Mouse (Mus musculus): ENCODE measurements around the gene Ralgapa1. TPM values are rescaled to one million over a fixed set of nuclear protein-coding genes. Genes with fewer than 3 reads are reported as not detected.

The Ralgapa1 gene
- polyA plus RNA-seq, 1 experiment: 3.6 TPM

DNA sequence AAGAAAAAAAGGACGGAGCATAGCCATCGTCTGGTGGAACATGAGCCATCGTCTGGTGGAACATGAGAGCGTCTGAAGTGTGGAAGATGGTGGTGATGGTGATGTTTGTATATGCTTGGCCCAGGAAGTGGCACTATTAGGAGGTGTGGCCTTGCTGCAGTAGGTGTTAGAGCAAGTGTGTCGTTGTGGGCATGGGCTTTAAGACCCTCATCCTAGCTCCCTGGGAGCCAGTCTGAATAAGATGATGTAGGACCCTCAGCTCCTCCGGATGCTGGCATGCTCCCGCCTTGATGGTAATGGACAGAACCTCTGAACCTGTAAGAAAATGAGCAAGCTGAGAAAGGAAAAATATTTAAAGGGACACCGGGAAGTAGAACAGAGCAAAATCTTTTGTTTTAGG is 13.9 kb upstream of the Ralgapa1 start:
- peaks cover 17% of the 10 kb centered on the region for H3K79me3 ChIP-seq (ENCODE audit: low read depth)
- peaks cover 27% of the 10 kb centered on the region for H3K79me2 ChIP-seq (ENCODE audit: control insufficient read depth, insufficient read depth)
- H3K27me3 ChIP-seq (ENCODE audit: control insufficient read depth, insufficient read depth, insufficient read length): no peaks in the 10 kb centered on the region
- no peak overlapping the region for H3K4me3 ChIP-seq (ENCODE audit: insufficient read depth, poor library complexity, severe bottlenecking)
- no peak overlapping the region for H3ac ChIP-seq (ENCODE audit: control insufficient read depth, insufficient read length, low read depth)
- no peaks in the 10 kb centered on the region for H3K36me3 ChIP-seq (ENCODE audit: control insufficient read depth, insufficient read depth)
- TF ChIP-seq CTCF (IDR thresholded peaks at IDR 0.05; ENCODE audit: control insufficient read depth, insufficient read depth, insufficient read length) (no peak), FOSL1 (IDR thresholded peaks at IDR 0.05; ENCODE audit: insufficient read depth, low read length, poor library complexity, severe bottlenecking) (no peak), USF1 (IDR thresholded peaks at IDR 0.05; ENCODE audit: low read depth) (no peak), MYOG (IDR thresholded peaks at IDR 0.05; ENCODE audit: control insufficient read depth, extremely low read depth, insufficient read length) (no peak), CEBPB (IDR thresholded peaks at IDR 0.05; ENCODE audit: low read depth) (no peak), MYOD1 (IDR thresholded peaks at IDR 0.05; ENCODE audit: control insufficient read depth, insufficient read length, low read depth) (no peak), MAX (IDR thresholded peaks at IDR 0.05) (no peak)

DNA sequence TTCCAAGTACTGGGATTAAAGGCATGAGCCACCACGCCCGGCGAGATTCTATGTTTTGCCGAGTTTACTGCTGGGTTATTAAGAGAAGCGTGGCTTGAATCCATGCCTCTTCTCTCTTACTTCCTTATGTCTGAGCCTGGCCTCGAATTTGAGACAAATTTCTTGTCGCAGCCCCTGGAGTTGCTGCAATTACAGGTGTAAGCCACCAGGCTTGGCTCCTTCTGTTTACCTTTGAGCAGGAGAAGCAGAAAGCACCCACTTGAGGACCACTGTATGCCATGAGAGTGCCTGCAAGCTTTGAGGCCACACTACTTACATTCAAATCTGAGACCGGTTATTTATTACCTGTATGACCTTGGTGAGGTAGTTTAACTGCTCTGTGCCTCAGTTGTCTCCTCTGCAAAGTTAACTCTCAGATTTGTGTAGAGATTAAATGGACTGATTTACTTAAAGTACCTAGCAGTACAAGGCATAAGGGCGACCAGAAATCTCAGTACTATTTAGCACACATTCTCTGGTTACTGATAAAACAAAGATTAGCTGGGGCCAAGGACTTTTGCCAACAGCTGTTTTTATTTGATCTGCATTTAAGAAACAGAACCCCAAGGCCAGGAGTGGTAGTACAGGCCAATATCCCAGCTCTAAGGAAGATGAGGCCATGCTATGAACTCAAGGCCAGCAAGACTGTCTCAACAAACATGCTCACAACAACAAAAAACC is 13.1 kb upstream of the Ralgapa1 start:
- no peaks in the 10 kb centered on the region for H3K27me3 ChIP-seq (ENCODE audit: control insufficient read depth, insufficient read depth, insufficient read length)
- TF ChIP-seq USF1 (IDR thresholded peaks at IDR 0.05; ENCODE audit: low read depth) (no peak), FOSL1 (IDR thresholded peaks at IDR 0.05; ENCODE audit: insufficient read depth, low read length, poor library complexity, severe bottlenecking) (no peak), CTCF (IDR thresholded peaks at IDR 0.05; ENCODE audit: control insufficient read depth, insufficient read depth, insufficient read length) (no peak), MAX (IDR thresholded peaks at IDR 0.05) (no peak), CEBPB (IDR thresholded peaks at IDR 0.05; ENCODE audit: low read depth) (no peak), MYOG (IDR thresholded peaks at IDR 0.05; ENCODE audit: control insufficient read depth, extremely low read depth, insufficient read length) (no peak), MYOD1 (IDR thresholded peaks at IDR 0.05; ENCODE audit: control insufficient read depth, insufficient read length, low read depth) (no peak)
- no peak overlapping the region for H3K4me3 ChIP-seq (ENCODE audit: insufficient read depth, poor library complexity, severe bottlenecking)
- peaks cover 27% of the 10 kb centered on the region for H3K79me2 ChIP-seq (ENCODE audit: control insufficient read depth, insufficient read depth)
- no peak overlapping the region for H3ac ChIP-seq (ENCODE audit: control insufficient read depth, insufficient read length, low read depth)
- peaks cover 17% of the 10 kb centered on the region for H3K79me3 ChIP-seq (ENCODE audit: low read depth)
- no peaks in the 10 kb centered on the region for H3K36me3 ChIP-seq (ENCODE audit: control insufficient read depth, insufficient read depth)

DNA sequence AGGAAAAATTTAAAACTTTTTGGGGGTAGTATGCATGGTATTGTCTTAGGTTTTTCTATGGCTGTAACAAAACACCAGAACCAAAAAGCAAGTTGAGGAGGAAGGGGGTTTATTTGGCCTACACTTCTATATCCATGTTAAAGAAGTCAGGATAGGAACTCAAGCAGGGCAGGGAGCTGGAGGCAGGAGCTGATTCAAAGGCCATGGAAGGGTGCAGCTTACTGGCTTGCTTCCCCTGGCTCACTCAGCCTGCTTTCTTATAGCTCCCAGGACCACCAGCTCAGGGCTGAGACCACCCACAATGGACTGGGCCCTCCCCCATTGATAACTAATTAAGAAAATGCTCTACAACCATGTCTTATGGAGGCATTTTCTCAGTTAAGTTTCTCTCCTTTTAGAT is 12.0 kb upstream of the Ralgapa1 start:
- Histone ChIP-seq H3K79me2 (ENCODE audit: control insufficient read depth, insufficient read depth) (peaks cover 18% of the 10 kb centered on the region), H3K79me3 (ENCODE audit: low read depth) (peaks cover 11% of the 10 kb centered on the region), H3K4me3 (ENCODE audit: insufficient read depth, poor library complexity, severe bottlenecking) (no peak overlapping the region), H3K27me3 (ENCODE audit: control insufficient read depth, insufficient read depth, insufficient read length) (no peaks in the 10 kb centered on the region), H3ac (ENCODE audit: control insufficient read depth, insufficient read length, low read depth) (no peak overlapping the region), H3K36me3 (ENCODE audit: control insufficient read depth, insufficient read depth) (no peaks in the 10 kb centered on the region)
- TF ChIP-seq MAX (IDR thresholded peaks at IDR 0.05) (no peak), MYOD1 (IDR thresholded peaks at IDR 0.05; ENCODE audit: control insufficient read depth, insufficient read length, low read depth) (no peak), FOSL1 (IDR thresholded peaks at IDR 0.05; ENCODE audit: insufficient read depth, low read length, poor library complexity, severe bottlenecking) (no peak), CEBPB (IDR thresholded peaks at IDR 0.05; ENCODE audit: low read depth) (no peak), MYOG (IDR thresholded peaks at IDR 0.05; ENCODE audit: control insufficient read depth, extremely low read depth, insufficient read length) (no peak), USF1 (IDR thresholded peaks at IDR 0.05; ENCODE audit: low read depth) (no peak), CTCF (IDR thresholded peaks at IDR 0.05; ENCODE audit: control insufficient read depth, insufficient read depth, insufficient read length) (no peak)

DNA sequence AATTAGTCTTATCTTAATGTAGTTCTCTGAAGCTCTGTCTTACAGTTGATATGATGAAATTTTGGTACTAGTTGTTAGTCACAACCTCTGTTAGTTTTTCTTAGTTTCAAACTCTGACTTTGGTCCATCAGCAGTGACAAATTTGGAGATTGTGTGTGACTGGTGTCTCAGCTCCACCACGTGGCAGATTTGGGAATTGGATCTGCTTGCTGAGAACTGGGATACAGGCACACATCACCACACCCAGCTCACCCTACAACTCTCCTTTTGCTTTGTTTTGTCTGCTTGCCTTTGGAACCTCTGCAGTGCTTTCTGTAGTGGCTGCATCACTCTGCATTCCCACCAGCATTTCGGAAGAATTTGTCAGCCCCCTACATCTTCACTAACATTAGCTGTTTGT is 10.1 kb upstream of the Ralgapa1 start:
- TF ChIP-seq MYOG (IDR thresholded peaks at IDR 0.05; ENCODE audit: control insufficient read depth, extremely low read depth, insufficient read length): no peak
- peak; percentile 55 for TF ChIP-seq USF1 (IDR thresholded peaks at IDR 0.05; ENCODE audit: low read depth)
- peak; percentile 77 for TF ChIP-seq CTCF (IDR thresholded peaks at IDR 0.05; ENCODE audit: control insufficient read depth, insufficient read depth, insufficient read length)
- no peak for TF ChIP-seq FOSL1 (IDR thresholded peaks at IDR 0.05; ENCODE audit: insufficient read depth, low read length, poor library complexity, severe bottlenecking)
- no peak for TF ChIP-seq CEBPB (IDR thresholded peaks at IDR 0.05; ENCODE audit: low read depth)
- no peak for TF ChIP-seq MYOD1 (IDR thresholded peaks at IDR 0.05; ENCODE audit: control insufficient read depth, insufficient read length, low read depth)
- peak; percentile 62 for TF ChIP-seq MAX (IDR thresholded peaks at IDR 0.05)
- no peaks in the 10 kb centered on the region for H3K79me3 ChIP-seq (ENCODE audit: low read depth)
- no peak overlapping the region for H3ac ChIP-seq (ENCODE audit: control insufficient read depth, insufficient read length, low read depth)

DNA sequence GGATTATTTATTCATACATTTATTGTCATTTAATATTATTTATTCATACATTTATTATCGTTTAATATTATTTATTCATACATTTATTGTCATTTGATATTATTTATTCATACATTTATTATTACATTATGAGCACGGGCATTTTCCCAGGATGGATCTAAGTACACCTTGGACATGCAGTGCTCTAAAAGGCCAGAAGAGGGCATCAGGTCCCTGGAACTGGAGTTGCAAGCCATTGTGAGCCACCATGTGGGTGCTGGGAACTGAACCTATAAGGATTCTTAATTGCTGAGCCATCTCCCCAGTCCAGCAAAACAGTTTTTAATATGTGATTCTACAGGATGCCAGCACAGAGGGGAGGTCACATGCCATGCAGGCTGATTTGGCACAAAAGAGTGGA is 4.6 kb upstream of the Ralgapa1 start:
- TF ChIP-seq MYOD1 (IDR thresholded peaks at IDR 0.05; ENCODE audit: control insufficient read depth, insufficient read length, low read depth): no peak
- TF ChIP-seq MYOG (IDR thresholded peaks at IDR 0.05; ENCODE audit: control insufficient read depth, extremely low read depth, insufficient read length): no peak
- TF ChIP-seq USF1 (IDR thresholded peaks at IDR 0.05; ENCODE audit: low read depth): no peak
- no peak for TF ChIP-seq CEBPB (IDR thresholded peaks at IDR 0.05; ENCODE audit: low read depth)
- TF ChIP-seq CTCF (IDR thresholded peaks at IDR 0.05; ENCODE audit: control insufficient read depth, insufficient read depth, insufficient read length): no peak
- no peak for TF ChIP-seq FOSL1 (IDR thresholded peaks at IDR 0.05; ENCODE audit: insufficient read depth, low read length, poor library complexity, severe bottlenecking)
- H3K79me2 ChIP-seq (ENCODE audit: control insufficient read depth, insufficient read depth): peaks cover under 1% of the 10 kb centered on the region
- no peak overlapping the region for H3ac ChIP-seq (ENCODE audit: control insufficient read depth, insufficient read length, low read depth)
- no peaks in the 10 kb centered on the region for H3K79me3 ChIP-seq (ENCODE audit: low read depth)
- H3K4me3 ChIP-seq (ENCODE audit: insufficient read depth, poor library complexity, severe bottlenecking): no peak overlapping the region
- no peaks in the 10 kb centered on the region for H3K36me3 ChIP-seq (ENCODE audit: control insufficient read depth, insufficient read depth)
- H3K27me3 ChIP-seq (ENCODE audit: control insufficient read depth, insufficient read depth, insufficient read length): no peaks in the 10 kb centered on the region

More for the DNA sequence above, 10.1 kb upstream of the Ralgapa1 start:
- no peaks in the 10 kb centered on the region for H3K36me3 ChIP-seq (ENCODE audit: control insufficient read depth, insufficient read depth)
- no peaks in the 10 kb centered on the region for H3K79me2 ChIP-seq (ENCODE audit: control insufficient read depth, insufficient read depth)
- no peak overlapping the region for H3K4me3 ChIP-seq (ENCODE audit: insufficient read depth, poor library complexity, severe bottlenecking)
- no peaks in the 10 kb centered on the region for H3K27me3 ChIP-seq (ENCODE audit: control insufficient read depth, insufficient read depth, insufficient read length)

All from C2C12 (cell line).